Mouse (Mus musculus) embryo, embryonic 11.5 days (tissue): ENCODE measurements around the gene Dbi.

Experiments
- DNase-seq: peaks from one replicate; pipeline ENCODE4 v3.0.0-alpha.2; 2012; ENCODE audit warnings: low read depth, low spot score

Gene Dbi

DNA sequence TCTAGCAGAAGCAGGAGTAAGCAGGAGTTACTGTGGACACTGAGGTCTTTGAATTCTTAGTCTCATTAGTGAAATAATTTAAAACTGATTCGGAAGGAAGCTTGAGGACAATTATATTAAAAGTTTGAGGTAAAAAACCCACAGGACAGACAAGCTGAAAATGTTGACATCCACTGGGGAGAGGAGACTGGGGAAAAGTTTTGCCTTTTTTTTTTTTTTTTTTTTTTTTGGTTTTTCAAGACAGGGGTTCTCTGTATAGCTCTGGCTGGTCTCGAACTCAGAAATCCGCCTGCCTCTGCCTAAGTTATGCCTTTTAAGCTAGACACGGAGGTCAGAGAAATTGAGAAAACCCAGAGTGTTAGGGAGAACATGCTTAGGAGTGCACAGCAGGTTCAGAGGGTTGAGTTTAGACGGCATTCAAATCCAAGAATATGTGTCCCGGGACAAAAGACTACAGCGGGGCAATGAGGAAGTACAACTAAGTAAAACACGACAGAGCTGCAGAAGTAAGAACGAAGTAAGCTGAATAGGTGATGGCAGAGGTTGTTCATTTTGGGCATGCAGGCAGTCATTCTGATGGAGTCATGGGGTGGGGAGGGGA is 1.2 kb upstream of the Dbi start:
- DNase-seq = no peak

GRCm38 (mm10) chr1:120120141-120120968 is 523 bp downstream of the Dbi start:
- peak; percentile 4 for DNase-seq

DNA sequence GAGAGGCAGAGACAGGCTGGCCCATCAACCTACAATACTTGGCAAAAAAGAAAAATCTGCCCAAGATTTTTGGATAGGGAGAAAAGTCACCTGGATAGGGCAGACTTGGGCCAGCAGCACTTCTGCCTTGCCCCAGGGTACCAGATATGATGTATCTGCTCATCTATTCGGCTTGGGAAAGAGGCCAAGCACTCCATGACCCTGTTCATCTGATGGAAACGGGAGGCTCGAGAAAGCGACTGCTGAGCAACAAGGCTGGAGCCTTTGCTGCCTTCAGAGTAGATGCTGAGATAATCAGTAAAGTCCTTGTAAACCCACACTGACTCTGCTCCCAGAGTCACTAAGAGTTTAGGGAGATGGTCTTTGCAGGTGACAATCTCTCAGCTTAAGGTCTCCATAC is 1.5 kb downstream of the Dbi start:
- DNase-seq = no peak

DNA sequence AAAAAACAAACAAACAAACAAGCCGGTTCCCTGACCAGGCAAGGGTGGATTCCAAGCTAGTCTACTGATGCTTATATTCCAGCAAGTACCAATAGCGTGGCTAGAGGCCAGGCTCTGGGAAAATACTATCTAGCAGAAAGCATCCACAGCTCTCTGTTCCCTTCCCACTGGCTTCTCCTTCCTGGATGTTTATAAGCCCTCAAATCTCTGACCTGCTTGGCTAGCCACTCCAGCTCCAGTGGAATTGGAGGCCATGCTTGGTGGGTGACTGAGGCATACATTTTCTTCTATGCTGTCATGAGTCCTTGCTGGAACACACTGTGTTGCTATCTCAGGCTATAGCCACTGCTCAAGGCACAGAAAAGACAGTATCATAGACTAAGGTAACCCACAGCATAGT is 2.0 kb downstream of the Dbi start:
- no peak for DNase-seq

DNA sequence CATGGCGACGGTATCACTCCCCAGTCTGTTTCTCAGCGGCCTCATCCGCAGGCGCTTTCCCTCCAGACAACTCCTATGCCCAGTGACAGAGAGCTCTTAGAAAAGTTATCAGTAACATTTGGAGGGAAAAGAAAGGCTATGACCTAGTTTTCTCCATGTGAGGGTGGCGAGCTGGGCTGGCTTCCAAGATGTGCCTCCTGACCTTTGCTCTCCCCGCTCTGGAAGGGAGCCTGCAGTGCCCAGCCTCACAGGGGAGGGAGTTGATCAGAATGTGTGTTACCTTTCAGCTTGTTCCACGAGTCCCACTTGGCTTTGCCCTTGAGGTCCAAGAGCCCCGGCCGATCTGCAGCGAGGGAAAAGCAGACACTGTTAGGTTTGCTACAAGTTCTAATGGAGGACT is 4.8 kb downstream of the Dbi start:
- no peak for DNase-seq

DNA sequence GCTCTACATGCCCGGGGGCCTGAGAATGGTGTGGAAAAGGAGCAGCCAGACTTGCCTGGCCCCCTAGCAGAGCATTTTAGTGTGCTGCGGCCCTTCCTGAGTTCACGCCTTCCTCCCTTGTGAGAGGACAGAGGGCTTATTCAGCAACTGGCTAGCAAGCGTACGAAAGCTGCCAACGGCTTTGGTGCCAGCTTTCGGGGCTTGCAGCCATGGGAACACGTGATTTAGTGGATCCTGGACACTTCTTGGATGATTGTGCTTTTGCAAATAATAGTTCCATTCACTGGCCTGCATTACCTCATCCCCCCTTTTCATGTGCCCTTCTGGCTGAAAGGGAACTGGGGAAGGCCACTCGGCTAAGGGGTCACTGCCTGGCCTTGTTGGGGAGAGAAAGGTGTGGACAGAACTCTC is 5.2 kb downstream of the Dbi start:
- peak; percentile 8 for DNase-seq

DNA sequence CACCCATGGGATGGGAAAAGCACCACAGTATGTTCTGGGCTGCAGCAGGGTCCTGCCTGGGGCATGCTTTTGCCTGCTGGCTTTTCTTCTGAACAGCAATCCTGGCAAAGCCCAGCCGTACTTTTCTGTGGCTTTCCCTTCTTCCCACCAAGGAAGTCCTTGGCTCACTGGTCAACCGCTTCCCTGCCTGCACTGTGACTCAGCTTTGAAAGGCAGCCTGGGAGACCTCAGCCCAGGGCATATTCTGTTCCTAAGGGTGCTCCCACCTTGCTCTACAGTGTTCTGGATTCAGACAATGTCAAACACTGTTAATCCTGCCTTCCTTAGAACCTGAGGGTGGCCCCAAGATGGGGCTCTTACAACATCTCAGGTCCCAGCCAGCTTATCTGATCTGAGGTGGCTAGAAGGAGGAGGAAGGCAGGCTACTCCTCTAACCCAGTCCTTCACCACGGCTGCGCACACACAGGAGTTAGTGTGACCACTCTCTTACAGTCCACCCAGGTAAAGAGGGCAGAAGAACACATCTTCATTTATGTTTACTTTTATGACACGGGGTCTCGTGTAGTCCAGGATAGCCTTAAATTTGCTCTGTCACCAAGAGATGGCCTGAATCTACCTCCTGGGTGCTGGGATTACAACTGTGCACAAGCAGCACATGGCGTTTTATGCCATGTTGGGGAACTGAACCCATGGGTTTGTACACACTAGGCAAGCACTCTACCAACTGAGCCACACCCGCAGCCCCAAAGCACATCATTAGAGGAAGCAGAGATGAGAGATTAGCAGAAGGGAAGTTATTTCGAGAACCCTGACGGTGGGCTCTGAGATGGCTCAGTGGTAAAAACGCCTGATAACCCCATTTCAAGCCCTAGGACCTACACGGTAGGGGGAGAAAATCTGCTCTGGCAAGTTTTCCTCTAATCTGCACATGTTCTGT is 8.4 kb downstream of the Dbi start:
- no peak for DNase-seq

DNA sequence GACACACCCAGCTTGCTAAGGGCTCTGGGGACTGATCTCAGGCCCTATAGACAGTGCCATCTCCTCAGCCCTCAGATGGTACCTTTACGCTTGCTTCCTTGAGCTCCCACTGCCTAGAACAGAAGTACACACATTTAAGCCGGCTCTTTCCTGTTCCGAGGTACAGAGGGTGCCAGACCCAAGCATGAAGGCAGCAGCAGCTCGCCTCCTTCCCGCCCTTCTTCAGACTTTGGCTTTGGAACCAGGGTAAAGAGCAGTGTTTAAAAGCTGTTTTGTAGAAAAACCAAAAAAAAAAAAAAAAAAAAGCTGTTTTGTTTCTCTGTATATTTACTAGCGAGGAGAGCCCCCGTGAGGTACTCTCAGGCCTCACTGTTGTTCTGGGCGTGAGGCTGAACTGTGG is 9.1 kb downstream of the Dbi start:
- no peak for DNase-seq

- DNase-seq = no peak
Observed at GRCm38 (mm10) chr1:120109741-120110432, 11.0 kb downstream of the Dbi start.

- DNase-seq = no peak
Observed at GRCm38 (mm10) chr1:120105556-120105959, 15.3 kb downstream of the Dbi start.

DNA sequence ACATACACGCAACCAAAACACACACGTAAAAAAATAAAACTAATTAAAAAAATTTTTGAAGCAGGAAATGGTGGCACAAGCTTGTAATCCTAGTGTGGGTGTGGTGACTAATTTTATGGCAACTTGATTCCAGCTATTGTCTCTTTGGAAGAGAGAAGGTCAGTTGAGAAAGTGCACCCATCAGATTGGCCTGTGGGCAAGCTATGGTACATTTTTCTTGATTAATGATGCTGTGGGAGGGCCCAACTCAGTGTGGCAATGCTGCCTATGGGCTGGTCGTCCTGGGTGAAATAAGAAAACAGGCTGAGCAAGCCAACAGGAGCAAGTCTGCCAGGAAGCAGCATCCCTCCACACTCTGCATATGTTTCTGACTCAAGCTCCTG is 19.7 kb downstream of the Dbi start:
- no peak for DNase-seq

- no peak for DNase-seq
Observed at GRCm38 (mm10) chr1:120100456-120101226, 20.2 kb downstream of the Dbi start.

DNA sequence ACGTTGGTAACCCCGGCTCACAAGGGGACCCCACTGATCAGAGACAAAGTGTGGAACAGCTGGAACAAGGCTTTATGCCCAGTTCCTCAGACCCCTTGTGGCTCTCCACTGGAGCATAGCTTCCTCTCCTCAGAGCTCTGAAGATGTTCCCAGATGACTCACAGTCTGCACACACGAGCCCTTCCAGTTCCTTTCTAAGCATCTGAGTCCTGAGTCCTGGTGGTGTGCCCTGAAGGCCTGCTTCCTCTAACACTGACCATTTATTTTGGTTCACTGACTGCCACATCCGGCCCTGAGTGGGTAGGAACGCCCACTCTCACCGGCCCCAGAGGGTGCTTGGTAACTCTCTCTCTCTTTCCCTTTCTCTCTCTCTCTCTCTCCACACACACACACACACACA is 21.4 kb downstream of the Dbi start:
- DNase-seq = no peak

- no peak for DNase-seq
Observed at GRCm38 (mm10) chr1:120098327-120098726, 22.6 kb downstream of the Dbi start.

- DNase-seq = no peak
Observed at GRCm38 (mm10) chr1:120094920-120095319, 26.0 kb downstream of the Dbi start.

DNA sequence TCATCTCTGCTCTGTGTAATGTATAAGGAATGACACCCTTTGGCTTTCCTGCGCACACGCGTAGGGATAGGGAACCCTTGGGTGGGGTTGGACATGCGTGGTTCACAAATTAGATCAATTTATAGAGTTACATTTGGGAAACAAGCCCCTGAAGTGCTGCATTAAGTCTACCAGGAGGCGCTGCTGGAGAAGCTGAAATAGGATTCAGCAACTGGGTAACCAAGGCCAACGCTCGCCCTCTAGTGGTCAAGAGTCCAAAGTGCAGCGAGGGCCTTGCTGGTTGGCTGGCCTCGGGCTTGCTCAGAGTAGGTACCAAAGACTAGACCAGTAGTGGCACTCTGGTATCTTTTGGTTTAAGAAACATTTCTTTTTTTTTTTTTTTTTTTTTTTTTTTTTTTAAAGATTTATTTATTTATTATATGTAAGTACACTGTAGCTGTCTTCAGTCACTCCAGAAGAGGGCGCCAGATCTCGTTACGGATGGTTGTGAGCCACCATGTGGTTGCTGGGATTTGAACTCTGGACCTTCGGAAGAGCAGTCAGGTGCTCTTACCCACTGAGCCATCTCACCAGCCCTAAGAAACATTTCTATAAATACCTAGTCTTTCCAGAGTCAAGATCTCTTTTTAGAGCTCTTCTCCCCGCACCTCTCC is 27.3 kb downstream of the Dbi start:
- DNase-seq = peak; percentile 67

- no peak for DNase-seq
Observed at GRCm38 (mm10) chr1:120090880-120091570, 29.9 kb downstream of the Dbi start.

DNA sequence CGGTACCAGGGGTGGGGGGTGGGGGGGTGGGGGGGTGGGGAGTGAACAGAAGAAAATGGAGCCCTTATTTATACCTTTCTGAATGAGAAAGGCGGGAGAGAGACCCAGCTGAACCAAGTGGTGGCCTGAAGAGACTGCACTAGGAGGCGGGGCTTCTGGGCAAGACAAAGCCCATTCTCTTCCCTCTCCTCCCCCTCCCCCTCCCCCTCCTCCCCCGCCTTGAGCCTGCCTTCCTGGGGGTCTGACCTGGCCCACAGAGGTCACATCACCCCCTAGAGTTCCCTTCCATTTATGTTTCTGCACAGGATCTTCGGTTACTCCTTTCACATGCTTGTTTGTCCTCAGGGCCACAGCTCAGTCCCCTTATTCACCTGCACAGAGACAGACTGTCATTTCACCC is 31.7 kb downstream of the Dbi start:
- no peak for DNase-seq

DNA sequence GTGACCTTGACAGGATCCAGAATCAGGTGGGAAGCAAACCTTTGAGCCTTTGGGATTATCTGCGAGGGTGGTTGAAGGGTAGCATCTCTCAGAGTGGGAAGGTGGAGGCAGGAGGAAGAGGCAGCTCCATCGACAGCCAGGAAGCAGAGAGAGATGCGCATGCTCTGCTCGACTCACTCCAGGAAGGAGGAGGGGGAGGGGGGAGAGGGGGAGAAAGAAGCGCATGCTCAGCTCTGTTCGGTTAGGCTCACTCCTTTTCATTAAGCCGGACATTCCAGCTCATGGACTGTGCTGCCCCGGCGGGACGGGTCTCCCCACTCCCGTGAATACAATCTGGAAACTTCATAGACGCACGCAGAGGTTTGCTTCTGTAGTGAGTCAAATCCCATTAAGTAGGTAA is 34.2 kb downstream of the Dbi start:
- no peak for DNase-seq

DNA sequence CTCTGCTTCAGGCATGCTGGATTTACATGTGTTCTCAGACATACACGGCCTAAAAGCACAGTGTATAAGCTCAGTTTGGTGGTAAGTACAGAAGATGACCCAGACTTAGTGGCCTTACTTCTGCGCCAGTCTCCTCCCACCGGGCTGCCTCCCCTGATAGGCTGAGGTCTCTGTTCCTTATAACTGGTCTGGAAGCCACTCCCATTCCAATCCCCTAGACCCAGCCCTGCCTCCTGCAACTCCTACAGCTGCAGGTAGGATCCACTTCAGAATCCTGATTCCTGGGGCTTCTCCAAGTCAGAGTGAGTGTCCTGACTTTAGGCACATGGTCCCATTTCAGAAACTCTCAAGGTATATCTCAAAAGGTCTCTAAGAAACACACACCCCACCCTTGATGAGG is 35.2 kb downstream of the Dbi start:
- no peak for DNase-seq
